Mouse (Mus musculus) hindbrain, embryonic 10.5 days (tissue): Measurements from ENCODE around the gene 3110021N24Rik. TPM values are rescaled to one million over a fixed set of nuclear protein-coding genes. Genes with fewer than 3 reads are reported as not detected.
"Not testable (repeated sequence)": the region's sequence is repeated elsewhere in the genome, so short reads cannot be mapped to it uniquely, and the experiment has no call there.

Experiments used
- DNase-seq: peaks from one replicate; pipeline ENCODE4 v3.0.0-alpha.2; 2017; ENCODE audit warnings: low spot score
- H3K27ac ChIP-seq: fragments of 300-500 bp; sonication (generic); 2 replicates; pipeline ENCODE4 v1.5.1; 2016; ENCODE audit warnings: mild to moderate bottlenecking, moderate library complexity
- H3K27me3 ChIP-seq: fragments of 300-500 bp; sonication (generic); 2 replicates; pipeline ENCODE4 v1.6.1; 2016; ENCODE audit warnings: mild to moderate bottlenecking; ENCODE audit not compliant: poor library complexity, insufficient read depth, severe bottlenecking
- H3K36me3 ChIP-seq: fragments of 300-500 bp; sonication (generic); 2 replicates; pipeline ENCODE4 v1.6.1; 2016; ENCODE audit warnings: mild to moderate bottlenecking, moderate library complexity
- H3K4me1 ChIP-seq: fragments of 300-500 bp; sonication (generic); replicated peaks from 2 replicates; pipeline ENCODE4 v1.6.1; 2016; ENCODE audit warnings: mild to moderate bottlenecking
- H3K4me3 ChIP-seq: fragments of 300-500 bp; sonication (generic); 2 replicates; pipeline ENCODE4 v1.5.1; 2016; ENCODE audit warnings: mild to moderate bottlenecking, moderate library complexity
- H3K9me3 ChIP-seq: fragments of 300-500 bp; sonication (generic); 2 replicates; pipeline ENCODE4 v1.6.1; 2016; ENCODE audit warnings: mild to moderate bottlenecking, moderate library complexity
- WGBS: fragments of 180-500 bp; shearing (Covaris S2); methylation state at CpG from one replicate; pipeline ENCODE4 v1.1.7; 2016; 5-methylcytosine and 5-hydroxymethylcytosine counted together
- polyA plus RNA-seq: library from polyadenylated mRNA; unstranded; fragments of >200 nt; fragmentation: Nextera tagmentation; extraction: Ambion mirVana; gene quantifications from 2 replicates; pipeline ENCODE4 v1.2.1, GENCODE M21; 2016

Gene 3110021N24Rik
- polyA plus RNA-seq = 1.6 and 2.0 TPM in 2 replicates

- no peaks in the 10 kb centered on the region for H3K4me1 ChIP-seq
- H3K27ac ChIP-seq = no peak within 1 kb of the TSS
- no peak within 1 kb of the TSS for H3K4me3 ChIP-seq
- DNase-seq = no peak
- WGBS = 93% methylated on average over 5 of the region's 5 CpGs
- peaks cover 49% of the 10 kb centered on the region for H3K36me3 ChIP-seq
- no peaks in the 10 kb centered on the region for H3K27me3 ChIP-seq
- no peaks in the 10 kb centered on the region for H3K9me3 ChIP-seq
Observed at GRCm38 (mm10) chr4:108719349-108719748, at the start of gene 3110021N24Rik. TSS of gene 3110021N24Rik (plus strand) at chr4:108719649.

DNA sequence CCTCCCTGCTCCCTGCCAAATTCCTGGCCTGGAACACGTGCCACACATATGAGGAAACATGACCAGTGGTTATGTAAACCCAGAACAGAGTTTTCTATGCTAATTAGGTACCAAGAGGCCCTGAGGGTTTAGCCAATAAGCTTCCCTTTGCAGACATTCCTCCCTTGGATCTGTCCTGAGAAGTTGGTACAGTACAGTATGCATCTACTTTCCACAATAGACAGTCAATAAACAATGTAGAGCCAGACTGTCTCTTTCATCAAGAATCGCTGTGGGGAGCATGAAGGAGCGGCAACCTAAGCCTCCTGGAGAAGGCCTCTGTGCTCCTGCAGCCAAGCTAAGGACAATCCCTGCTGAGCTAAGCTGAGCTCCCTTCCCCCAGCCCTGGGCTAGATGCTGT is 33.3 kb upstream of the 3110021N24Rik start:
- 53% methylated on average over 3 of the region's 3 CpGs for WGBS
- no peaks in the 10 kb centered on the region for H3K27me3 ChIP-seq

DNA sequence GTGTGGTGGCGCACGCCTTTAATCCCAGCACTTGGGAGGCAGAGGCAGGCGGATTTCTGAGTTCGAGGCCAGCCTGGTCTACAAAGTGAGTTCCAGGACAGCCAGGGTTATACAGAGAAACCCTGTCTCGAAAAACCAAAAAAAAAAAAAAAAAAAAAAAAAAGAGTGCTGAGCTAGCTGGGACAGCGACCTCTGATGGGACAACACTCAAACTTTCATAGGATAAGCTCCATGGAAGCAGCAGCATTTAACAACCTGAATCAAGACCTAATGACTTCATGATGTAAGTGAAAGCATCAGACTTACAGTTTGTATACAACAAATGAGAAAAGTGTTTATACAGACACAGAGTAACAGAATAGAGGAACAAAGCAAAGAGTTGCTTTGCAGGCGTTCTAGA is 32.4 kb upstream of the 3110021N24Rik start:
- WGBS = 90% methylated on average over 6 of the region's 7 CpGs
- peaks cover 54% of the 10 kb centered on the region for H3K36me3 ChIP-seq
- not testable (repeated sequence) for DNase-seq

More for the DNA sequence above, 33.3 kb upstream of the 3110021N24Rik start:
- Histone ChIP-seq H3K27ac (no peak overlapping the region), H3K9me3 (0 out of 2 replicates have a peak, but pooled peaks cover 6% of the 10 kb centered on the region), H3K4me3 (no peak overlapping the region), H3K36me3 (peaks cover 50% of the 10 kb centered on the region), H3K4me1 (no peaks in the 10 kb centered on the region)
- DNase-seq = no peak

GRCm38 (mm10) chr4:108690479-108690878 is 29.0 kb upstream of the 3110021N24Rik start:
- Histone ChIP-seq H3K4me1 (no peaks in the 10 kb centered on the region), H3K4me3 (no peak overlapping the region), H3K27ac (no peak overlapping the region), H3K36me3 (peaks cover 50% of the 10 kb centered on the region), H3K9me3 (0 out of 2 replicates have a peak, but pooled peaks cover 7% of the 10 kb centered on the region), H3K27me3 (no peaks in the 10 kb centered on the region)
- 94% methylated on average over 3 of the region's 3 CpGs for WGBS
- no peak for DNase-seq

More for the DNA sequence above, 32.4 kb upstream of the 3110021N24Rik start:
- not testable (repeated sequence) for H3K27ac ChIP-seq, H3K27me3 ChIP-seq, H3K9me3 ChIP-seq, H3K4me3 ChIP-seq, H3K4me1 ChIP-seq

DNA sequence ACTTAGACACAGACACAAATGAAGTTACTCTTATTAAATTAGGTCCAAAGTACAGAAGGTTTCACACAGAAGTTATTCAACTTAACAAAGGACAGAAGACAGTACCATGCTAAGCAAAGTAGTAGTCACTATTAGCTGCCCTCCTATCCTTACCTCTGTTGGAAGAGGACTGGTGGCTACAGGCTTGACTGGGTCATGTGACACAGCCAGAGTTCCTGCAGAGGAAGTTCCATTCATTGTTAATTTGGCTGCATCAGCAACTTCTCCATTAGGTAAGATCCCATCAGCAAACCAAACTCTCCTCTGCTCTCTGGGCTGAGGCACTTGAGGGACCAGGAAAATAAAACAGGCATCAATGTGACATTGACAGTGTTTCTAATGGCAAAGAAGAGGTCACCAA is 28.0 kb upstream of the 3110021N24Rik start:
- Histone ChIP-seq H3K9me3 (0 out of 2 replicates have a peak, but pooled peaks cover 7% of the 10 kb centered on the region), H3K27ac (no peak overlapping the region), H3K4me3 (no peak overlapping the region), H3K27me3 (no peaks in the 10 kb centered on the region), H3K4me1 (no peaks in the 10 kb centered on the region), H3K36me3 (peaks cover 45% of the 10 kb centered on the region)
- no peak for DNase-seq

- 58% methylated on average over 3 of the region's 3 CpGs for WGBS
- H3K36me3 ChIP-seq = peaks cover 5% of the 10 kb centered on the region
- H3K27ac ChIP-seq = no peak overlapping the region
- DNase-seq = peak; percentile 15
- H3K4me1 ChIP-seq = no peaks in the 10 kb centered on the region
- H3K27me3 ChIP-seq = no peaks in the 10 kb centered on the region
- no peaks in the 10 kb centered on the region for H3K9me3 ChIP-seq
- no peak overlapping the region for H3K4me3 ChIP-seq
Observed at GRCm38 (mm10) chr4:108696934-108697333, 22.5 kb upstream of the 3110021N24Rik start.

- Histone ChIP-seq H3K27me3 (no peaks in the 10 kb centered on the region), H3K9me3 (no peaks in the 10 kb centered on the region)
- WGBS = 94% methylated on average over 5 of the region's 5 CpGs
Observed at GRCm38 (mm10) chr4:108708209-108708608, 11.2 kb upstream of the 3110021N24Rik start.

DNA sequence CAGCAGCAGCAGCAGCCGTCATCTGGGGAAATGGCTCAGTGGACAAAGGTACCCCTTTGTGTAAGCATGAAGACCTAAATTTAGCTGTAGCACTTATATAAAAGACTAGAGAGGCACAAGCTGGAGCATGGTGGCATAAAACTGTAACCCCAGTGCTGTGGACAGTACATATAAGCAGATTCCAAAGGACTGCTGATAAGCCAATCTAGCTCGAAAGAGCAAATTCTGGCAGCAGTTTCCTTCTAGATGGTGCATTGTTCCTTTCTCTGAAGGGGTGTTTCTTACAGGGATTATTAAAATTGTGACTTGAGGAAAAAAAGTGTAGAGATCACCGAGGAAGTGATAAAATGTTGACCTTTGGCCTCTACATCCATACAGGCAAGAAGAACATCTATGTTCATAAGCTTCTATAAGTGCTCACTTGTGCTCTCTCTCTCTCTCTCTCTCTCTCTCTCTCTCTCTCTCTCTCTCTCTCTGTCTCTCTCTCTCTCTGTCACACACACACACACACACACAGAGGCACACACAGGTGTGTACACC is 1.9 kb downstream of the 3110021N24Rik start:
- Histone ChIP-seq H3K36me3 (peaks cover 45% of the 10 kb centered on the region), H3K4me1 (no peaks in the 10 kb centered on the region), H3K27me3 (no peaks in the 10 kb centered on the region), H3K4me3 (no peak overlapping the region), H3K9me3 (no peaks in the 10 kb centered on the region), H3K27ac (no peak overlapping the region)
- 88% methylated on average over 3 of the region's 3 CpGs for WGBS
- no peak for DNase-seq

More at GRCm38 (mm10) chr4:108708209-108708608, 11.2 kb upstream of the 3110021N24Rik start:
- Histone ChIP-seq H3K36me3 (peaks cover 19% of the 10 kb centered on the region), H3K4me3 (no peak overlapping the region), H3K4me1 (no peaks in the 10 kb centered on the region), H3K27ac (no peak overlapping the region)
- no peak for DNase-seq

- Histone ChIP-seq H3K9me3 (no peaks in the 10 kb centered on the region), H3K27me3 (no peaks in the 10 kb centered on the region), H3K36me3 (peaks cover 30% of the 10 kb centered on the region), H3K4me1 (no peaks in the 10 kb centered on the region), H3K4me3 (no peak overlapping the region), H3K27ac (no peak overlapping the region)
- DNase-seq = no peak
- 87% methylated on average over 2 of the region's 2 CpGs for WGBS
Observed at GRCm38 (mm10) chr4:108724102-108724501, 4.7 kb downstream of the 3110021N24Rik start.

GRCm38 (mm10) chr4:108730450-108730849 is 11.0 kb downstream of the 3110021N24Rik start:
- H3K9me3 ChIP-seq = 0 out of 2 replicates have a peak, but pooled peaks cover 4% of the 10 kb centered on the region
- H3K27me3 ChIP-seq = no peaks in the 10 kb centered on the region
- 80% methylated on average over 1 of the region's 1 CpGs for WGBS
- no peak overlapping the region for H3K4me3 ChIP-seq
- peaks cover 9% of the 10 kb centered on the region for H3K4me1 ChIP-seq
- H3K36me3 ChIP-seq = peaks cover 12% of the 10 kb centered on the region
- no peak for DNase-seq
- no peak overlapping the region for H3K27ac ChIP-seq

- no peaks in the 10 kb centered on the region for H3K27me3 ChIP-seq
- H3K27ac ChIP-seq = no peak overlapping the region
- WGBS = 37% methylated on average over 3 of the region's 3 CpGs
- no peak for DNase-seq
- H3K9me3 ChIP-seq = 0 out of 2 replicates have a peak, but pooled peaks cover 4% of the 10 kb centered on the region
- no peak overlapping the region for H3K4me3 ChIP-seq
- peaks cover 9% of the 10 kb centered on the region; the same call in 1 of the 2 replicates for H3K36me3 ChIP-seq
- H3K4me1 ChIP-seq = peaks cover 9% of the 10 kb centered on the region
Observed at GRCm38 (mm10) chr4:108731582-108731981, 12.1 kb downstream of the 3110021N24Rik start.

DNA sequence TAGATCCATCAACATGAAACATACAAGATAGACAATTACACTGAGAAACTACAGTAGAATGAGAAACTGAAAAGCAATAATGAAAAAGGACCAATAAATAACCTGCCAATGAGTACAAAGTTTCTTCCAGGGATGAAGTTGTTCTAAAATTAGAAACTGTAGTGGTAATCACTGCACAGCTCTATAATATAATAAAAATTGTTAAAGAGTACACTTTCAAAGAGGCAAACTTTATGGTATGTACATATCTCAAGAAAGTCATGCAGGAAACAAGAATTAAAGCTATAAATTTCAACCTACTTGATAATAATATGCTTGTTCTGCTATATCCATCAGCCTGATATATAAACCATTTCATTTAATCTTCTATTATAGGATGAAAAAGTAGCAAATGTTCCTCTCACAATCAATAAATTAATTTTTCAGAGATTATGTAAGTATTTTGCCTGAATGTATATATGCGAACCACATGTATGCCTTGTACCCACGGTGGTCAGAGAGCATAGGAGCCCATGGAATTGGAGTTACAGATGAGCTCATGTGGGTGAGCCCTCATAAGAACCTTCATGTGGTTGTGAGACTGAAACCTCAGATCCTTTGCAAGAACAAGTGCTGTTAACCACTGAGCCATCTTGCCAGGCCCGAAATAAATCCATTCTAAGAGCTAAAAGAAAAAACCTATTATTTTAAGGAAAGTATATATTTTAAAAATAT is 26.9 kb downstream of the 3110021N24Rik start:
- WGBS = 92% methylated on average over 3 of the region's 3 CpGs
- Histone ChIP-seq H3K36me3 (no peaks in the 10 kb centered on the region), H3K9me3 (no peaks in the 10 kb centered on the region), H3K4me1 (no peaks in the 10 kb centered on the region), H3K27me3 (no peaks in the 10 kb centered on the region), H3K27ac (no peak overlapping the region), H3K4me3 (no peak overlapping the region)
- no peak for DNase-seq

DNA sequence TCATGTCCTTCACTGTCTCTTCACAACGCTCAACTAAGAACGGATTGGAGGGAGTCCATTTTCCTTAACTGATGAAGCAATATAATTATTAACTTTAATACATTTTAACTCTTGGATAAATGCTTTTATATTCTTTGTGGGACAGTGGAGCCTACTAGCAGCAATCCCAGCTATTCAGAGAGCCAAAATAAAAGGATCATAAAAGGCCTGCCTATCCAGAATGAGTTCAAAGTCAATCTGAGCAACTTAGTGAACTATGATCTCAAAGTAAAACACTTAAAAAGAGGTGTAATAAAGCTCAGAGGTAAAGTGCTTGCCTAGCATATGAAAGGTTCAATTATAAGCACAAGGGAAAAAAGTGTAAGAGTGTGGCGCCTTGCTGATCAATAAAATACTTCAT is 40.1 kb downstream of the 3110021N24Rik start:
- DNase-seq = no peak
- Histone ChIP-seq H3K27ac (no peak overlapping the region), H3K36me3 (no peaks in the 10 kb centered on the region), H3K9me3 (no peaks in the 10 kb centered on the region), H3K4me3 (no peak overlapping the region), H3K4me1 (no peaks in the 10 kb centered on the region), H3K27me3 (no peaks in the 10 kb centered on the region)
- WGBS = 95% methylated on average over 3 of the region's 3 CpGs
